Mouse (Mus musculus): ENCODE measurements at regions not wholly inside any gene's neighbourhood (a gene's known extent, or its start where the extent isn't known, plus 50 kb on each side); places are given as distances from the start of the nearest gene placed in this dataset.

DNA sequence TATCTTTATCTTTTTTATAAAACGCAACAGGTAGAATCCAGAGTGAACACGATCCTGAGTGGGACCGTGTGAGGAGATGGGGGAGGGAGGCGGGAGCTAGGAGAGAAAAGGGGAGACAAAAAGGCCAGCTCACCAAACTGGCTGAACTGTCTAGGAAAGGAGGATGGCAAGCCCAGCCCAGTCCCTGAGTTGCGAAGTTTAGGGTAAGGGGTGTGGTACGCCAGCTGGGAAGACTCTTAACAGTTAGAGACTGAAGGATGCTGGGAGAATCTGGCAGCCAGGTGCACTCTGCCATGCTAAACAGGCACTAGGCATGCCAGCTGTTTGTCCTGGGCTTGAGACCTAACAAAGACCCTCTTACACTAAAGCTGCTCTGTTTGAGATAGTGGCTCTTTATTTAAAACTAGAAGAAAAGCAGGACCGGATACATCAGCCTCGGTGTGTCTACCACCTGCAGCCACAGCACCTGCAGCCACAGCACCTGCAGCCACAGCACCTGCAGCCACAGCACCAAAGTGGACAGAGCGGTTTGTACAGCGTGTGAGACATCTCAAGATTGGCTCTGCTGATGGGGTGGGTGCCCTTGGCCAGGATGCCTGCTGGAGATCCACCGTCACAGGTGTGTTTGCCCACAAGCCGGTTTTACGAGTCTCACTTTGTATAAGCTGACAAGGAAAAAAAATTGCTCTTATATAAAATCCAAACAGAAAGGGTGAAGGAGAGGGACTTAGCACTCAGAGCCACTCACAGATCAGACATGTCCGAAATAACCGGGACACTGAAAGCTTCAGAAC is 225.1 kb upstream of the Amigo2 start:
- in situ Hi-C loops (cut with MboI; ENCODE audit: low pct_ligation_motif_present, low pct_unique_long_range_greater_than_20kb, low sequenced_read_pairs) = loop anchor here (25.0 kb wide), 1 partner anchor 365 kb away; the partner anchor contains the start of gene Hdac7

DNA sequence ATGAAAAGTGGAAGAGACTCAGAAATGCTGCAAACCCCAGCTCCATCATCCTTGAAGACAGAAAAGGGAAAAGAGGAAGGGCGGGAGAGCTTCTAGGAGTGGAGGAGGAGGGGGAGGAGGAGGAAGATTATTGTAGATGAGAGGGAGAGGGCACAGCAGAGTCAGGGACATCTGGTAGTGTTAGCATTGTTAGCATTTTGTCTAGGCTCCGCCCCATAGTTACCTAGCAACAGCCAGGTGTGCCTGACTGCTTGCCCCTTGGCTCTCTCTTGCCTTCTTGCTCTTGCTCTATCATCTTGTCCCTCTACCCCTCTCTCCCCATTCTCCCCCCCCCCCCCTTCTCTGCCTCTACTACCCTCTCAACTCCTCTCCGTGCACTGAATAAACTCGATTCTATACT is 224.4 kb upstream of the Amigo2 start:
- Histone ChIP-seq H3K4me2 (ENCODE audit: insufficient read depth, low read depth, poor library complexity, severe bottlenecking) (no peak overlapping the region), H3K27ac (ENCODE audit: insufficient read depth, low read depth) (no peak overlapping the region), H3K4me3 (replicated peaks in 1 of 3; ENCODE audit: low read depth in 2 of 3, low read length in 2 of 3, poor library complexity in 1 of 3) (no peak overlapping the region), H3K79me2 (replicated peaks; ENCODE audit: control insufficient read depth, extremely low read depth, insufficient read depth, poor library complexity, severe bottlenecking) (no peaks in the 10 kb centered on the region), H3K9ac (ENCODE audit: insufficient read depth, low read depth) (no peak overlapping the region), H3K4me1 (ENCODE audit: control insufficient read depth in 1 of 2, insufficient read depth in 2 of 2) (peaks cover 11 to 53% of the 10 kb centered on the region in 2 experiments), H3K27me3 (replicated peaks) (no peaks in the 10 kb centered on the region), H3K36me3 (replicated peaks in 1 of 2; ENCODE audit: control insufficient read depth in 1 of 2, insufficient read depth in 1 of 2, low read length in 1 of 2) (no peaks in the 10 kb centered on the region), H3K9me3 (replicated peaks; ENCODE audit: low read length) (no peaks in the 10 kb centered on the region)
- TF ChIP-seq ZNF384 (IDR thresholded peaks at IDR 0.05; ENCODE audit: low read depth, low read length) (no peak), BHLHE40 (IDR thresholded peaks at IDR 0.05; ENCODE audit: low read depth, low read length) (no peak), TBP (conservative IDR thresholded peaks at IDR 0.05; ENCODE audit: low read depth, low read length) (no peak), EP300 (IDR thresholded peaks at IDR 0.05; ENCODE audit: low read length) (no peak), POLR2AphosphoS2 (IDR thresholded peaks at IDR 0.05; ENCODE audit: low read depth, low read length) (no peak)
- DNase-seq (ENCODE audit: extremely low read depth) = no peak
- in situ Hi-C loops (cut with MboI; ENCODE audit: low pct_ligation_motif_present, low pct_unique_long_range_greater_than_20kb, low sequenced_read_pairs) = loop anchor here (25.0 kb wide), 1 partner anchor 366 kb away; the partner anchor contains the start of gene Hdac7
- dilution Hi-C loops (cut with MboI; ENCODE audit: extremely low pct_ligation_motif_present, extremely low pct_unique_long_range_greater_than_20kb, low sequenced_read_pairs) = no loop called here

More for the DNA sequence above, 225.1 kb upstream of the Amigo2 start:
- Histone ChIP-seq H3K4me2 (ENCODE audit: insufficient read depth, low read depth, poor library complexity, severe bottlenecking) (no peak overlapping the region), H3K79me2 (replicated peaks; ENCODE audit: control insufficient read depth, extremely low read depth, insufficient read depth, poor library complexity, severe bottlenecking) (no peaks in the 10 kb centered on the region), H3K27ac (ENCODE audit: insufficient read depth, low read depth) (no peak overlapping the region), H3K9me3 (replicated peaks; ENCODE audit: low read length) (no peaks in the 10 kb centered on the region), H3K36me3 (replicated peaks in 1 of 2; ENCODE audit: control insufficient read depth in 1 of 2, insufficient read depth in 1 of 2, low read length in 1 of 2) (no peaks in the 10 kb centered on the region), H3K9ac (ENCODE audit: insufficient read depth, low read depth) (no peak overlapping the region), H3K4me1 (ENCODE audit: control insufficient read depth in 1 of 2, insufficient read depth in 2 of 2) (peaks cover 11 to 48% of the 10 kb centered on the region in 2 experiments), H3K27me3 (replicated peaks) (no peaks in the 10 kb centered on the region), H3K4me3 (replicated peaks in 1 of 3; ENCODE audit: low read depth in 2 of 3, low read length in 2 of 3, poor library complexity in 1 of 3) (no peak overlapping the region)
- DNase-seq (ENCODE audit: extremely low read depth) = no peak
- dilution Hi-C loops (cut with MboI; ENCODE audit: extremely low pct_ligation_motif_present, extremely low pct_unique_long_range_greater_than_20kb, low sequenced_read_pairs) = no loop called here
- TF ChIP-seq KAT2A (IDR thresholded peaks at IDR 0.05; ENCODE audit: insufficient replicate concordance, low read length) (no peak), TCF12 (IDR thresholded peaks at IDR 0.05; ENCODE audit: low read depth, low read length) (0 out of 2 replicates have a peak, but pooled peaks have one; percentile 36)

DNA sequence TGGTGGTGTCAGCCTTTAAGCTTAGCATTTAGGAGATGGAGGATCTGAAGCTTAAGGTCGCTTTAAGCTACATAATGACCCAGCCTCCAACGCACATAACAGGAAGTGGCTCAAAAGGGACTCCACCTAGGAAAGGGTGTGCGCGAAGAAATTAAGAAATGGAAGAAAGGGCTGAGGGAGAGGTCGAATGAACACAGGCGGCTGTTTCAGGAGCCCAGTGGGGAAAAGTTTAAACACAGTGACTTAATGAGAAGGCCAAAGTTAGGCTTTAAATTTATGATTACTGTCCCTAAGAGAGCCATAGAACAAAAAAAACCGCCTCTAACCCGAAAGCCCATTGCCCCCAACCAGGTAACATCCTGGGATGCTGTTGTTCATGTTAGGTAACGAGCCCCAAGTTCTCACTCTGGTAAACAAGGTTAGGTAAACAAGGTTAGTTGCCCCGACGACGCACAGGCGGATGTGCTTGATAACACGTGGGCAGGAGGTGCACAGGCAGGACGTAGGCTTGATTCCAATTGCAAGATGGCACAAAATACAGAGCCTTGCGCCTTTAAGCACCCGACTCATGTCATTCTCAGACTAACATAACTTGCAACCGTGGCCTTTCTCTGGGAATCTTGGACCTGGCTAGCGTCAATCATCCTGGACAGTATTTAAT is 222.7 kb upstream of the Amigo2 start:
- H3K27me3 ChIP-seq (replicated peaks) = no peaks in the 10 kb centered on the region
- peak overlapping the region; percentile 28; the same call in 1 of the 2 replicates for H3K9ac ChIP-seq (ENCODE audit: insufficient read depth, low read depth)
- no peaks in the 10 kb centered on the region for H3K36me3 ChIP-seq (replicated peaks in 1 of 2; ENCODE audit: control insufficient read depth in 1 of 2, insufficient read depth in 1 of 2, low read length in 1 of 2)
- no peaks in the 10 kb centered on the region for H3K79me2 ChIP-seq (replicated peaks; ENCODE audit: control insufficient read depth, extremely low read depth, insufficient read depth, poor library complexity, severe bottlenecking)
- peaks cover 11 to 64% of the 10 kb centered on the region in 2 experiments for H3K4me1 ChIP-seq (ENCODE audit: control insufficient read depth in 1 of 2, insufficient read depth in 2 of 2)
- no peaks in the 10 kb centered on the region for H3K9me3 ChIP-seq (replicated peaks; ENCODE audit: low read length)
- in situ Hi-C loops (cut with MboI; ENCODE audit: low pct_ligation_motif_present, low pct_unique_long_range_greater_than_20kb, low sequenced_read_pairs) = loop anchor here (10.0 to 25.0 kb wide), 2 partner anchors 215 to 367 kb away; partner anchors contain the start of gene Hdac7
- TF ChIP-seq TCF12 (IDR thresholded peaks at IDR 0.05; ENCODE audit: low read depth, low read length) (peak; percentile 32; the same call in 1 of the 2 replicates), MYC (IDR thresholded peaks at IDR 0.05; ENCODE audit: low read depth, low read length) (peak; percentile 72), ZC3H11A (IDR thresholded peaks at IDR 0.05; ENCODE audit: low read depth, low read length) (no peak), NELFE (IDR thresholded peaks at IDR 0.05; ENCODE audit: low read depth, low read length) (peak; percentile 67; the same call in 1 of the 2 replicates), EP300 (IDR thresholded peaks at IDR 0.05; ENCODE audit: low read length) (peak; percentile 41; the same call in 1 of the 2 replicates), HCFC1 (IDR thresholded peaks at IDR 0.05; ENCODE audit: low read depth, low read length) (no peak), POLR2A (IDR thresholded peaks at IDR 0.05; ENCODE audit: low read depth, low read length) (no peak), TBP (conservative IDR thresholded peaks at IDR 0.05; ENCODE audit: low read depth, low read length) (peak; percentile 55; the same call in 1 of the 2 replicates), ELF1 (IDR thresholded peaks at IDR 0.05; ENCODE audit: low read depth, low read length) (peak; percentile 80), ZMIZ1 (IDR thresholded peaks at IDR 0.05; ENCODE audit: low read depth, low read length) (0 out of 2 replicates have a peak, but pooled peaks have one; percentile 55)
- dilution Hi-C loops (cut with MboI; ENCODE audit: extremely low pct_ligation_motif_present, extremely low pct_unique_long_range_greater_than_20kb, low sequenced_read_pairs) = no loop called here
- H3K4me2 ChIP-seq (ENCODE audit: insufficient read depth, low read depth, poor library complexity, severe bottlenecking) = peak overlapping the region; percentile 48
- H3K27ac ChIP-seq (ENCODE audit: insufficient read depth, low read depth) = peak overlapping the region; percentile 56
- peak; percentile 89 for DNase-seq (ENCODE audit: extremely low read depth)
- peak overlapping the region in 2 of 3 experiments; percentile 10 to 52 for H3K4me3 ChIP-seq (replicated peaks in 1 of 3; ENCODE audit: low read depth in 2 of 3, low read length in 2 of 3, poor library complexity in 1 of 3)
